Mouse (Mus musculus): ENCODE results near the gene Ccr6. TPM values are rescaled to one million over a fixed set of nuclear protein-coding genes. Genes with fewer than 3 reads are reported as not detected.

The Ccr6 gene
- polyA plus RNA-seq, 1 experiment from 2014 or later, result 0.68 TPM

DNA sequence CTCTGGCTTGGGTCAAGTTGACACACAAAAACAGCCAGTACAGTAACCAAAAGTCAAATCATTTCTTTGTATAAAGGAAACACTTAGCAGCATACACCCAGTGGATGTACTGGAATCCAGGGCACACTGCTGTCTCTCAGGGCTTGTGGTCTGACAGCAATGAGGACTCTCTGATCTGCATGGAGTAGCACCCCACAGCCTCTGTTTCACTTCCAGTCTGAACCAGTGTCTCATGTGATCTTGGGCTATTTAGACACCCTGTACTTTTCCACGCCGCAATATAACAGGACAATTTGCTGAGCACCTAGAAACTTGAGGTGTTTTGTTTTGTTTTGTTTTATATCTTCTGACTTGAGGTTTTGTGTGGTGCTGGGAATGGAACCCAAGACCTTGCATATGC is 10.7 kb upstream of the Ccr6 start:
- H3K9me3 ChIP-seq (ENCODE audit: control insufficient read depth, low read length), result no peaks in the 10 kb centered on the region
- no peaks in the 10 kb centered on the region for H3K36me3 ChIP-seq (ENCODE audit: control insufficient read depth, insufficient read depth, low read length)
- H3K4me2 ChIP-seq (ENCODE audit: low read length), result no peak overlapping the region
- no peak overlapping the region for H3K9ac ChIP-seq (ENCODE audit: low read length)
- ATAC-seq (replicated peaks; ENCODE audit: low FRiP score, low TSS enrichment, low read depth) (no peak), DNase-seq (ENCODE audit: low spot score) (no peak)
- no peak overlapping the region for H3K27ac ChIP-seq (ENCODE audit: low read depth)
- 0 out of 2 replicates have a peak, but pooled peaks cover 3% of the 10 kb centered on the region for H3K4me1 ChIP-seq (replicated peaks; ENCODE audit: control insufficient read depth, insufficient read depth, low read length)
- no peaks in the 10 kb centered on the region for H3K27me3 ChIP-seq (replicated peaks; ENCODE audit: control insufficient read depth, insufficient read depth, low read length)
- WGBS, result 88% methylated on average over 2 of the region's 2 CpGs
- no peak overlapping the region for H3K4me3 ChIP-seq (ENCODE audit: low read depth, low read length)

DNA sequence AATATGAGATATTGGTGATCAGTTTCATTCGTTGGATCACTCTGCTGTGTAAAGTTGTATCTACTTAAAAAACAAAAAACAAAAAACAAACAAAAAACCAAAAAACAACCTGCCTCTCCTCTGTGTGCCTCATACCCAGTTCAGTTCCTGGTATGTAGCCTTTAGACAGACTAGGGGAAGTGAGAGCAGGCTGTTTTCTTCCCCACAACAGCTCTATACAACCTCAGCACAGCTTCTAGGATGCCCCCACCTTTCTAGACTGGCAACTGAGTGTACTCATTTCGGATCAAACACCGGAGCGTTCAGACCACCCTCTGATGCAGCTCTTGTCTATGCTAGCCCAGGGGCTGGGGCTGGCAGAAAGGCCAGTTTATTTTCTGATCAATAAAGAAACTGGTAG is 10.1 kb upstream of the Ccr6 start:
- Histone ChIP-seq H3K36me3 (ENCODE audit: control insufficient read depth, insufficient read depth, low read length) (no peaks in the 10 kb centered on the region), H3K27ac (ENCODE audit: low read depth) (no peak overlapping the region), H3K4me2 (ENCODE audit: low read length) (no peak overlapping the region), H3K27me3 (replicated peaks; ENCODE audit: control insufficient read depth, insufficient read depth, low read length) (no peaks in the 10 kb centered on the region), H3K9me3 (ENCODE audit: control insufficient read depth, low read length) (no peaks in the 10 kb centered on the region), H3K9ac (ENCODE audit: low read length) (no peak overlapping the region), H3K4me3 (ENCODE audit: low read depth, low read length) (no peak overlapping the region), H3K4me1 (replicated peaks; ENCODE audit: control insufficient read depth, insufficient read depth, low read length) (0 out of 2 replicates have a peak, but pooled peaks cover 3% of the 10 kb centered on the region)
- WGBS, result 71% methylated on average over 4 of the region's 4 CpGs
- ATAC-seq (replicated peaks; ENCODE audit: low FRiP score, low TSS enrichment, low read depth) (no peak), DNase-seq (ENCODE audit: low spot score) (no peak)

DNA sequence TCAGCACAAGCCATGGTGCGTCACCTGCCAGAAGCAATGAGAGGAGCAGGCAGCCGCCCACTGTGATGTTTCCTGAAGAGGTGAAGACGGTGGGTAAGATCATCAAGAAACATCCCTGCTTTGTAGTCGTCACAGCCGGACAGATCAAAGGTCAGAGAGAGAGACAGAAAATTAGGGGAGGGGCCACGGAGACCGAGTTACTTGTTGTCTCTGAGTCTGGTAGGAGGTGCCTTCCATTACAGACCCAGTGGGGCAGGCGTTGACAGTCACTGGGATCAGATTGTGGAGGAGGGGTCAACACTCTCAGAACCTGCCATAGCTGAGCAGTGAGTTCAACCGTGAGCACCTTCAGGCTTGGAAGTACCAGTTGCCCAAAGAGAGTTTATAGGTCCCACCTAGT is 7.2 kb upstream of the Ccr6 start:
- H3K4me1 ChIP-seq (replicated peaks; ENCODE audit: control insufficient read depth, insufficient read depth, low read length), result 0 out of 2 replicates have a peak, but pooled peaks cover 3% of the 10 kb centered on the region
- H3K36me3 ChIP-seq (ENCODE audit: control insufficient read depth, insufficient read depth, low read length), result no peaks in the 10 kb centered on the region
- no peak overlapping the region for H3K4me3 ChIP-seq (ENCODE audit: low read depth, low read length)
- no peaks in the 10 kb centered on the region for H3K9me3 ChIP-seq (ENCODE audit: control insufficient read depth, low read length)
- DNase-seq (ENCODE audit: low spot score) (no peak), ATAC-seq (replicated peaks; ENCODE audit: low FRiP score, low TSS enrichment, low read depth) (no peak)
- H3K9ac ChIP-seq (ENCODE audit: low read length), result no peak overlapping the region
- H3K27me3 ChIP-seq (replicated peaks; ENCODE audit: control insufficient read depth, insufficient read depth, low read length), result no peaks in the 10 kb centered on the region
- 40% methylated on average over 9 of the region's 9 CpGs for WGBS
- no peak overlapping the region for H3K27ac ChIP-seq (ENCODE audit: low read depth)
- H3K4me2 ChIP-seq (ENCODE audit: low read length), result no peak overlapping the region

DNA sequence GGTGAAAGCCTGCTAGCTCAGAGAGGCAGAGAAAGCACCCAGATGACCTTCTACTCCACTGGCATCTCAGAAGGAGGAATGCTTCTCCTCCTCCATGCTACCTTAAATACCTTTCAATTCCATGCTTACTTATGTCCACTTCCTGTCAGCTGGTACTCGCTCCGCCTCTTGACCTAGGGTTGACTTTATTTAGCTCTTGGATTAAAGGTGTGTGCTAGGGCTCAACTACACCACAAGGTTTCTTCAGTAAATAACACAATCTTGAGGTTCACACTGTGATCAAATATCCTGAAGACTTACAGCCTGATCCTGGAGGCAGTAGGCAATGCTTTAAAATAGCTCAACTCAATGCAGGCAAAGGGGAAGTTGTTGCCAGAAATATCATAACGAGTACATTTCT is 6.2 kb upstream of the Ccr6 start:
- no peak overlapping the region for H3K9ac ChIP-seq (ENCODE audit: low read length)
- WGBS, result 74% methylated on average over 3 of the region's 3 CpGs

DNA sequence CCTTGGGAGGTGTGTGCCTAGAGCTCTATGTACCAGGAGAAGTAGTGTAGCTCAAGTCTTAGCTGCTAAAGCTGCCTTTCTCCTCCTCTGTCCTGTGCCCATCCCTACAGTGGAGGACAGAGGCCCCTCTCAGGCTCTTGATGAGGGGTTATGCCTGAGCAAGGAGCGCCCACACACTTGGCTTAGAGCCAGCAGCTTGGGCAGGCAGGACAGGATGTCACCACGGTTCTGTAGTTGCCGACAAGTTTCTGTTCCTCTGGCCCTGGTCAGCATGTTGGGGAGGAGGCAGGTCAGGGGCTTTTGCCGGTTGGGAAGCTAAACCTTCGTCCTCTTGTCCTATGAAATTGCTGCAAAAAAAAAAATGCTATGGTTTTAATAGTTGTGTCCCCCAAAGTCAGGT is 3.8 kb upstream of the Ccr6 start:
- DNase-seq (ENCODE audit: low spot score) (no peak), ATAC-seq (replicated peaks; ENCODE audit: low FRiP score, low TSS enrichment, low read depth) (no peak)
- Histone ChIP-seq H3K27ac (ENCODE audit: low read depth) (no peak overlapping the region), H3K27me3 (replicated peaks; ENCODE audit: control insufficient read depth, insufficient read depth, low read length) (no peaks in the 10 kb centered on the region), H3K4me2 (ENCODE audit: low read length) (no peak overlapping the region), H3K4me1 (replicated peaks; ENCODE audit: control insufficient read depth, insufficient read depth, low read length) (0 out of 2 replicates have a peak, but pooled peaks cover 3% of the 10 kb centered on the region), H3K36me3 (ENCODE audit: control insufficient read depth, insufficient read depth, low read length) (no peaks in the 10 kb centered on the region), H3K4me3 (ENCODE audit: low read depth, low read length) (no peak overlapping the region), H3K9ac (ENCODE audit: low read length) (no peak overlapping the region), H3K9me3 (ENCODE audit: control insufficient read depth, low read length) (no peaks in the 10 kb centered on the region)
- WGBS, result 50% methylated on average over 5 of the region's 5 CpGs

More for the DNA sequence above, 6.2 kb upstream of the Ccr6 start:
- H3K4me3 ChIP-seq (ENCODE audit: low read depth, low read length), result no peak overlapping the region
- H3K4me1 ChIP-seq (replicated peaks; ENCODE audit: control insufficient read depth, insufficient read depth, low read length), result 0 out of 2 replicates have a peak, but pooled peaks cover 3% of the 10 kb centered on the region
- DNase-seq (ENCODE audit: low spot score), result no peak
- H3K27me3 ChIP-seq (replicated peaks; ENCODE audit: control insufficient read depth, insufficient read depth, low read length), result no peaks in the 10 kb centered on the region
- no peak overlapping the region for H3K27ac ChIP-seq (ENCODE audit: low read depth)
- no peaks in the 10 kb centered on the region for H3K36me3 ChIP-seq (ENCODE audit: control insufficient read depth, insufficient read depth, low read length)
- H3K4me2 ChIP-seq (ENCODE audit: low read length), result no peak overlapping the region
- ATAC-seq (replicated peaks; ENCODE audit: low FRiP score, low TSS enrichment, low read depth), result no peak
- H3K9me3 ChIP-seq (ENCODE audit: control insufficient read depth, low read length), result no peaks in the 10 kb centered on the region

DNA sequence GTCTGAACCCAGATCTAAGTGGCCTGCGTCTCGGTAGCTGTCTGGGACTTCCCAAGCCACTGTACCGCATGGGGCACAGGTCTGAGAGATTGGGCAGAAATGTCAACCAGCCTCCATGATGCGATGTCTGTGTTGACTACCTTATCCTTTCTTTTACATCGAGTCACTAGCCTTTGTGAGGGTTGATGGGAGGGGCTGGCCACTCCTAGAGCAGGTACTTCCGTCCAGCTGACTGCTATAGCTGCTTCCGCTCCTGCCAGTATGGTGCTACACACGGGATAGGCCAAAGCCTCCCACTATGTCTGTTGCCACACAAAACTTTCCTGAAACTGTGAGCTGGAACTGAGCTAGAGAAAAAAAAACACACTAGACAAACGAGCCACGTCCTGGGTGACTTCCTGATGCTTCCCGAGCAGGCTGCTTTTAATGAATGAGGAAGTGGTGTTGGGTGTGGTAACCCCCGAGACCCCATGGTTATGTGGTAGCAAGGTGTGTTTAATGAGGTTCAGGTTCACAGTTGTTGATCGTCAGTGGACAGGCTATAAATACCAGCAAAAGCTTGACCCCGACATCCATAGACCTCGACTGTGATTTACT is 2.1 kb upstream of the Ccr6 start:
- H3K27me3 ChIP-seq (replicated peaks; ENCODE audit: control insufficient read depth, insufficient read depth, low read length), result no peaks in the 10 kb centered on the region
- H3K36me3 ChIP-seq (ENCODE audit: control insufficient read depth, insufficient read depth, low read length), result no peaks in the 10 kb centered on the region
- ATAC-seq (replicated peaks; ENCODE audit: low FRiP score, low TSS enrichment, low read depth) (no peak), DNase-seq (ENCODE audit: low spot score) (no peak)
- H3K4me2 ChIP-seq (ENCODE audit: low read length), result no peak overlapping the region
- no peak overlapping the region for H3K9ac ChIP-seq (ENCODE audit: low read length)
- 60% methylated on average over 15 of the region's 15 CpGs for WGBS
- 0 out of 2 replicates have a peak, but pooled peaks cover 1% of the 10 kb centered on the region for H3K4me1 ChIP-seq (replicated peaks; ENCODE audit: control insufficient read depth, insufficient read depth, low read length)
- H3K4me3 ChIP-seq (ENCODE audit: low read depth, low read length), result no peak overlapping the region
- H3K27ac ChIP-seq (ENCODE audit: low read depth), result no peak overlapping the region
- H3K9me3 ChIP-seq (ENCODE audit: control insufficient read depth, low read length), result no peaks in the 10 kb centered on the region

DNA sequence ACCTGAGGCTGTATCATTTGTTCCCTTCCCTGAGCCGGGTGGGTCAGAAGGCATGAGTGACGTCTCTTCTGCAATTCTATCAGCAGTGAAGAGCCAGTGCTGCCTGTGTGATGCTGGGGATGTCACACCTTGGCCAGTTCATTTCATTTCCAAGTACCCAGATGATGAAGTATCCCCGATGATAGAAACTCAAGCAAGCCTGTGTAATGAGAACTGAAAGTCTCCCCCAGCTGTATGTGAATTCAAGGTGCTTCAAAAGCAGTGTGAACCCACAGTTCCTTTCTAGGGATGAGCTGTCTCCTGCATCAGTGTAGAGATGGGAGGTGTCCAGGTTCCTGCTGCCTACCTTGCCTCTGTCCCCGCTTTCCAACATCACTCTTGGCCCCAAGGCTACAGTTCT is 1.3 kb upstream of the Ccr6 start:
- Histone ChIP-seq H3K36me3 (ENCODE audit: control insufficient read depth, insufficient read depth, low read length) (no peaks in the 10 kb centered on the region), H3K27me3 (replicated peaks; ENCODE audit: control insufficient read depth, insufficient read depth, low read length) (no peaks in the 10 kb centered on the region), H3K9ac (ENCODE audit: low read length) (no peak overlapping the region), H3K27ac (ENCODE audit: low read depth) (no peak overlapping the region), H3K4me3 (ENCODE audit: low read depth, low read length) (no peak overlapping the region), H3K4me1 (replicated peaks; ENCODE audit: control insufficient read depth, insufficient read depth, low read length) (no peaks in the 10 kb centered on the region), H3K4me2 (ENCODE audit: low read length) (no peak overlapping the region), H3K9me3 (ENCODE audit: control insufficient read depth, low read length) (no peaks in the 10 kb centered on the region)
- no peak for DNase-seq (ENCODE audit: low spot score)
- WGBS, result 84% methylated on average over 4 of the region's 4 CpGs
- no peak for ATAC-seq (replicated peaks; ENCODE audit: low FRiP score, low TSS enrichment, low read depth)

DNA sequence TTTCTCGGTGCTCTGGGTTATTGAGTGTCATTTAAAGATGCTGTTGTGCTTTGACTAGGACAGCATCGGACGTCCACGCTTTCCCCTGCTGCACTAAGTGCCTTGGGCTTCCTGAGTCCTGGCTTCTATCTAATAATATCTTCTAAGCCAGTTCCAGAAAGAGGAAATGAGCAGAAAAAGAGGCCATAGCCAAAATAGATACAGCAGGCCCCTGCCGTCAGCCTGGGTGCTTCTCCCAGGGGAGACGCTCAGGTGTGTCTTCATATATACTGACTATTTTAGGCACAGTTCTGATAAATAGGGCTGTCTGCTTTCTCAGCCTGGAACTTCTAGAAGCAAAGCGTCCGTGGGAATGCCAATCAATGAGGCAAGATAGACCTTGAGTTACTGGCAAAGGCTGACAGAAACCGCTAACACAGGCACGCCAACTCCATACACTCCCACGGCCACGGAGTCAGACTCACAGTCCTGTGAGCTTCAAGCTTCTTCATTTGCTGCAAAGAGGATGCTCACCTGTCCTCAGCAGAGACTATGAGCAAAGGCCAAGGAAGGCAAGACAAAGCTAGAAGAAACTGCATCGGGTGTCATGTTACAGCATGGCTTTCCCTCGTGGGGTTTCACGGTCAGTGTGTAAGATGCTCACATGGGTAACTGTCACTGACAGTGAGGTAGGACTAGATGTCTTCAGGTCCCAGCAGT is 2.3 kb downstream of the Ccr6 start:
- no peak overlapping the region for H3K4me2 ChIP-seq (ENCODE audit: low read length)
- ATAC-seq (replicated peaks; ENCODE audit: low FRiP score, low TSS enrichment, low read depth) (no peak), DNase-seq (ENCODE audit: low spot score) (no peak)
- no peaks in the 10 kb centered on the region for H3K9me3 ChIP-seq (ENCODE audit: control insufficient read depth, low read length)
- H3K4me3 ChIP-seq (ENCODE audit: low read depth, low read length), result no peak overlapping the region
- no peak overlapping the region for H3K9ac ChIP-seq (ENCODE audit: low read length)
- H3K36me3 ChIP-seq (ENCODE audit: control insufficient read depth, insufficient read depth, low read length), result no peaks in the 10 kb centered on the region
- H3K4me1 ChIP-seq (replicated peaks; ENCODE audit: control insufficient read depth, insufficient read depth, low read length), result no peaks in the 10 kb centered on the region
- 76% methylated on average over 15 of the region's 15 CpGs for WGBS
- H3K27me3 ChIP-seq (replicated peaks; ENCODE audit: control insufficient read depth, insufficient read depth, low read length), result no peaks in the 10 kb centered on the region
- H3K27ac ChIP-seq (ENCODE audit: low read depth), result no peak overlapping the region

DNA sequence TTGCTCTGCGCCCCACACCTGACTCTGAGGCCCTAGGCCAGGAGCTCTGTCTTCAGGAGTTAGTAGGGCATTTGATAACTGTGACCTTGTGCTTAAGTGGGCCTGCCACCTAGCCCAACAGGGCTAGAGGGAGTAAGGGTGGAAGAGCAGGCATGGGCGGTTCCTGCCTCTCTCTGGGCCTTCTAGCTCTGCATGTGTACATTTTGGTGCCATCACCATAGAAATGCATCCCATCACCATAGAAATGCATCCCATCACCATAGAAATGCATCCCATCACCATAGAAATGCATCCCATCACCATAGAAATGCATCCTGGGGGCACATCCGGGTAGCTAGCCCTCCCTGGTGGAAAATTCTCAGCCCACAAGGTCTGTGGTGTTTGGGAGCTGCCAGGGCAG is 3.7 kb downstream of the Ccr6 start:
- Histone ChIP-seq H3K4me1 (replicated peaks; ENCODE audit: control insufficient read depth, insufficient read depth, low read length) (no peaks in the 10 kb centered on the region), H3K9ac (ENCODE audit: low read length) (no peak overlapping the region), H3K27me3 (replicated peaks; ENCODE audit: control insufficient read depth, insufficient read depth, low read length) (no peaks in the 10 kb centered on the region), H3K9me3 (ENCODE audit: control insufficient read depth, low read length) (no peaks in the 10 kb centered on the region), H3K36me3 (ENCODE audit: control insufficient read depth, insufficient read depth, low read length) (no peaks in the 10 kb centered on the region), H3K4me3 (ENCODE audit: low read depth, low read length) (no peak overlapping the region), H3K27ac (ENCODE audit: low read depth) (no peak overlapping the region), H3K4me2 (ENCODE audit: low read length) (no peak overlapping the region)
- WGBS, result 81% methylated on average over 3 of the region's 3 CpGs
- DNase-seq (ENCODE audit: low spot score), result no peak
- ATAC-seq (replicated peaks; ENCODE audit: low FRiP score, low TSS enrichment, low read depth), result no peak
